Mouse (Mus musculus) adrenal gland, adult (tissue): ENCODE measurements at regions not wholly inside any gene's neighbourhood (a gene's known extent, or its start where the extent isn't known, plus 50 kb on each side); places are given as distances from the start of the nearest gene placed in this dataset.
"Not testable (repeated sequence)": the region's sequence is repeated elsewhere in the genome, so short reads cannot be mapped to it uniquely, and the experiment has no call there.

Experiments
- DNase-seq, 2 experiments: peaks; one replicate each; pipeline ENCODE4 v3.0.0; 2022 to 2023; ENCODE audit warnings: low spot score in 1 of 2; ENCODE audit not compliant: inconsistent age in 2 of 2

GRCm38 (mm10) chr14:102212079-102212478, 482.3 kb downstream of the Lmo7 start:
- DNase-seq: no peak

GRCm38 (mm10) chr14:102204881-102205671, 475.3 kb downstream of the Lmo7 start:
- no peak for DNase-seq

GRCm38 (mm10) chr14:102199430-102199829, 469.7 kb downstream of the Lmo7 start:
- DNase-seq: no peak

- no peak for DNase-seq
These were observed 461.0 kb downstream of the Lmo7 start for GRCm38 (mm10) chr14:102190786-102191185.

GRCm38 (mm10) chr14:102181269-102181668, 451.5 kb downstream of the Lmo7 start:
- no peak for DNase-seq

GRCm38 (mm10) chr14:102171775-102172174, 442.0 kb downstream of the Lmo7 start:
- no peak for DNase-seq

- no peak for DNase-seq
These were observed 431.8 kb downstream of the Lmo7 start for GRCm38 (mm10) chr14:102161291-102162284.

- DNase-seq: not testable (repeated sequence)
These were observed 420.7 kb downstream of the Lmo7 start for GRCm38 (mm10) chr14:102150410-102150809.

- no peak for DNase-seq
These were observed 413.0 kb downstream of the Lmo7 start for GRCm38 (mm10) chr14:102142720-102143119.

- DNase-seq: no peak
These were observed 409.2 kb downstream of the Lmo7 start for GRCm38 (mm10) chr14:102138936-102139335.

GRCm38 (mm10) chr14:102118166-102118565, 388.4 kb downstream of the Lmo7 start:
- DNase-seq: peak in 1 of 2 experiments; percentile 15

GRCm38 (mm10) chr14:102106165-102106564, 376.4 kb downstream of the Lmo7 start:
- no peak for DNase-seq

GRCm38 (mm10) chr14:102094105-102094504, 364.3 kb downstream of the Lmo7 start:
- no peak for DNase-seq

- DNase-seq: no peak
These were observed 362.8 kb downstream of the Lmo7 start for GRCm38 (mm10) chr14:102092557-102092956.

GRCm38 (mm10) chr14:102048932-102049331, 319.2 kb downstream of the Lmo7 start:
- no peak for DNase-seq

GRCm38 (mm10) chr14:102048485-102048884, 318.7 kb downstream of the Lmo7 start:
- DNase-seq: no peak

- DNase-seq: no peak
These were observed 308.4 kb downstream of the Lmo7 start for GRCm38 (mm10) chr14:102038145-102038544.

GRCm38 (mm10) chr14:102037487-102037886, 307.7 kb downstream of the Lmo7 start:
- DNase-seq: no peak

- no peak for DNase-seq
These were observed 301.5 kb downstream of the Lmo7 start for GRCm38 (mm10) chr14:102031047-102031903.

GRCm38 (mm10) chr14:102024646-102025045, 294.9 kb downstream of the Lmo7 start:
- no peak for DNase-seq

GRCm38 (mm10) chr14:102020161-102020605, 290.4 kb downstream of the Lmo7 start:
- no peak for DNase-seq
